Mouse (Mus musculus): ENCODE results near the gene Cnr2.

DNA sequence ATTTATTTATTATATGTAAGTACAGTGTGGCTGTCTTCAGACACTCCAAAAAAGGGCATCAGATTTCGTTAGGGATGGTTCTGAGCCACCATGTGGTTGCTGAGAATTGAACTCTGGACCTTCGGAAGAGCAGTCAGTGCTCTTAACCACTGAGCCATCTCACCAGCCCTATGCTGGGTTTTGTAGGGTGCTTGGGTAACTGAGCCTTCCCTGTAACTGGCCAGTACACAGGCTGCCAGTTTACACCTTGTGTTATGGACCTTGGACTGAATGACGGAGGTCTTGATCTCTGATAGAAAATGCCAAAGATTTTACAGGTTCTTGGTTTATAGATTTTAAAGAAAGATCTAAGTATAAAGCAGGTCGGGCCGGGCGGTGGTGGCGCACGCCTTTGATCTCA, 35.0 kb downstream of the Cnr2 start:
- no peak for TF ChIP-seq TCF12 (IDR thresholded peaks at IDR 0.05; ENCODE audit: insufficient read depth, poor library complexity, severe bottlenecking)
- TF ChIP-seq POLR2AphosphoS2 (IDR thresholded peaks at IDR 0.05; ENCODE audit: insufficient read length, low read depth) = no peak
- no peak for TF ChIP-seq MYOG (IDR thresholded peaks at IDR 0.05; ENCODE audit: control insufficient read depth in 1 of 3, insufficient read depth in 1 of 3, insufficient read length in 2 of 3, low read depth in 2 of 3)
- no peak for TF ChIP-seq POLR2A (IDR thresholded peaks at IDR 0.05; ENCODE audit: insufficient read length, low read depth)
- no peak for TF ChIP-seq MYOD1 (IDR thresholded peaks at IDR 0.05; ENCODE audit: control insufficient read depth in 1 of 3, insufficient read length in 2 of 3, low read depth in 2 of 3)
- TF ChIP-seq E2F4 (IDR thresholded peaks at IDR 0.05; ENCODE audit: insufficient read depth) = no peak
- no peak for TF ChIP-seq CEBPB (IDR thresholded peaks at IDR 0.05; ENCODE audit: insufficient read depth, poor library complexity, severe bottlenecking)
- TF ChIP-seq USF1 (IDR thresholded peaks at IDR 0.05; ENCODE audit: low read depth) = no peak
- TF ChIP-seq TCF3 (IDR thresholded peaks at IDR 0.05; ENCODE audit: insufficient read length, low read depth) = no peak
- no peak for TF ChIP-seq REST (IDR thresholded peaks at IDR 0.05; ENCODE audit: insufficient read depth, insufficient read length)
- TF ChIP-seq SRF (IDR thresholded peaks at IDR 0.05; ENCODE audit: control insufficient read depth, insufficient read length, low read depth) = no peak

Data from myocyte (in vitro differentiated cells).